Mouse (Mus musculus) heart, adult 2 months (tissue): ENCODE results near the gene Tmem104.

Experiments used
- CTCF ChIP-seq: fragments of 200-600 bp; IDR thresholded peaks from 2 replicates; pipeline ENCODE4 v1.8.1; 2022; ENCODE audit warnings: antibody characterized with exemption, mild to moderate bottlenecking, moderate library complexity
- EP300 ChIP-seq: fragments of 200-500 bp; IDR thresholded peaks from 2 replicates; pipeline ENCODE4 v1.6.1; 2011; ENCODE audit warnings: low read depth, low read length, control low read depth; ENCODE audit not compliant: insufficient read depth
- POLR2A ChIP-seq: fragments of 200-500 bp; IDR thresholded peaks from 2 replicates; pipeline ENCODE4 v1.6.1; 2011; ENCODE audit warnings: mild to moderate bottlenecking, low read depth, low read length, control low read depth; ENCODE audit not compliant: insufficient read depth

GRCm38 (mm10) chr11:115162832-115163480, 24.3 kb upstream of the Tmem104 start, which contains the start of gene Slc9a3r1:
- TF ChIP-seq CTCF (no peak), POLR2A (peak; percentile 97), EP300 (no peak)
